In the genomic region with DNA sequence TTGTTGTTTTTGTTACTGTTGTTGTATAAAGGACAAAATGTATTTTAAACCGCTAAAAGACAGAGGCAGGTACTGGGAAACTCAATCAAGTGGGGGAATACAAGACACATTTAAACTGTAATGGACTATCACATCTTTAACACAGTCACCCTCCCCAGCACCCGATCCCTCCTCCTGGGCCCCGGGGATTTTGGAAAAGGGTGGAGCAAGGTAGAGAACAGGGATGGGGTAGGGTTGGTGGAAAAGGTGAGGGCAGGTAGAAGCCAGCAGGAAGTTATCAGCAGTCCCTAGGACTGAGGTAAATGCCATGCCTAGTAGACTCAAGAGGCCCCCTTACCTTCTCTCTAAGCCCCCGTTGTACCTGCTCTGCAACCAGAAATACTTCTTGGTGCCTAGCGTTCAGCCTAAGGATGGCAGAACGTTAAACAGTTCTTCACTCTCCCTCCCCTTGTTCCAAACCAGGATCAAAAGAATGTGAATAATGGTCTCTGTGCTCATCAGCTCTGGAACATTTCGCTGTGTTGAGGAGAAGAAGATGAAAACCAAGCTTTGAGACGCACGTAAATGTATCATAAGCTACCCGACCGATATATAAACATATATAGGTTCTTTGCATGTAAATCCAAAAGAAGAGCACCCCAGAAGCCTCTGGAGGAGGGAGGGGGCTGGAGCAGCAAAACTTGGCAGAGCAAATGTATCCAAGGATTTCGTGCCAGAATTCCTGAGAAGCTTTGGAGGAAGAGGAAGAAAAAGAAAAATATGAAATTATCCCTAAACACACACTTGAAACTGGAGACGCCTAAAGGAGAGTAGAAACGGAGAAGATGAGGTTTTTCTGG, we compare ENCODE assay signal across 8 mouse cellular contexts. TPM values are rescaled to one million over a fixed set of nuclear protein-coding genes. Genes with fewer than 3 reads are reported as not detected.
A peak's percentile ranks its signal among the peaks of the same experiment; 100 is the strongest.
DNase-seq lines count a peak whose midpoint lies in the region; ATAC-seq lines count a peak whose summit lies in the region.

Gene Nlgn1, minus strand, starts transcription at position 61 of the 839 bp plus-strand sequence.

- no peak within 1 kb of the TSS for H3K27ac ChIP-seq in heart, embryonic 12.5 days (ENCODE audit: poor library complexity, severe bottlenecking)
- H3K27ac ChIP-seq in hindbrain, embryonic 16.5 days (ENCODE audit: low read depth, low read length), result peak within 1 kb of the TSS; percentile 88

- peak within 1 kb of the TSS; percentile 53; the same call in 1 of the 2 replicates for H3K9ac ChIP-seq in heart, embryonic 12.5 days
- H3K9ac ChIP-seq in hindbrain, embryonic 16.5 days (ENCODE audit: low read depth, low read length), result peak within 1 kb of the TSS; percentile 85

- WGBS in heart, embryonic 12.5 days, result 7% methylated on average over 14 of the region's 14 CpGs
- 3% methylated on average over 14 of the region's 14 CpGs for WGBS in hindbrain, embryonic 16.5 days

- no peak for ATAC-seq in heart, embryonic 12.5 days (ENCODE audit: insufficient number of reproducible peaks, low FRiP score)
- ATAC-seq in hindbrain, embryonic 16.5 days, result no peak
- no peak for ATAC-seq in megakaryocyte-erythroid progenitor cell, adult 5-6 weeks (replicated peaks; ENCODE audit: low FRiP score, low TSS enrichment, poor library complexity, severe bottlenecking)

- peaks cover 39% of the 10 kb centered on the region for H3K27me3 ChIP-seq in heart, embryonic 12.5 days (replicated peaks)
- H3K27me3 ChIP-seq in hindbrain, embryonic 16.5 days (replicated peaks; ENCODE audit: control insufficient read depth, insufficient read depth, low read length), result no peaks in the 10 kb centered on the region

- no peak for DNase-seq in heart, postnatal 25 days (ENCODE audit: low spot score)
- DNase-seq in ZHBTc4 (ENCODE audit: low read depth, low spot score), result peak; percentile 5
- DNase-seq in mesoderm, embryonic 11.5 days (ENCODE audit: low read depth, low spot score), result peak; percentile 7
- DNase-seq in natural killer cell, adult 2 months (ENCODE audit: low spot score in 2 of 2), result no peak
- no peak for DNase-seq in adrenal gland, postnatal 4 days (ENCODE audit: low spot score in 2 of 2)

- H3K36me3 ChIP-seq in heart, embryonic 12.5 days, result no peaks in the 10 kb centered on the region
- no peaks in the 10 kb centered on the region for H3K36me3 ChIP-seq in hindbrain, embryonic 16.5 days (ENCODE audit: control insufficient read depth, insufficient read depth, low read length)

- H3K4me3 ChIP-seq in heart, embryonic 12.5 days, result peak within 1 kb of the TSS; percentile 59
- H3K4me3 ChIP-seq in hindbrain, embryonic 16.5 days (ENCODE audit: low read length), result peak within 1 kb of the TSS; percentile 83

- peaks cover 12% of the 10 kb centered on the region for H3K4me1 ChIP-seq in heart, embryonic 12.5 days (replicated peaks)
- no peaks in the 10 kb centered on the region; the same call in 1 of the 2 replicates for H3K4me1 ChIP-seq in hindbrain, embryonic 16.5 days (ENCODE audit: control insufficient read depth, insufficient read depth, low read depth, low read length)

- intact Hi-C loops in heart, postnatal 25 days (cut with DNase I), result no loop called here

- no peaks in the 10 kb centered on the region for H3K9me3 ChIP-seq in heart, embryonic 12.5 days (replicated peaks)
- H3K9me3 ChIP-seq in hindbrain, embryonic 16.5 days (ENCODE audit: control insufficient read depth, low read length), result no peaks in the 10 kb centered on the region

- H3K4me2 ChIP-seq in heart, embryonic 12.5 days, result peak within 1 kb of the TSS; percentile 98
- peak within 1 kb of the TSS; percentile 91 for H3K4me2 ChIP-seq in hindbrain, embryonic 16.5 days (ENCODE audit: low read length)

RNA-seq across cellular contexts. Expression of gene Nlgn1, which starts in this region (rescaled TPM):
- 0.14 and 0.24 TPM in 2 replicates for polyA plus RNA-seq in heart, embryonic 12.5 days (2016; fragmentation: Nextera tagmentation; extraction: Ambion mirVana)
- total RNA-seq in heart, postnatal 25 days (2021), result not detected
- polyA plus RNA-seq in hindbrain, embryonic 16.5 days (2015; fragmentation: Nextera tagmentation; extraction: Ambion mirVana), result 28.5 and 29.4 TPM in 2 replicates
- not detected in 2 replicates for total RNA-seq in megakaryocyte-erythroid progenitor cell, adult 5-6 weeks (2014; fragmentation: Nextera tagmentation)
- not detected in 2 replicates for total RNA-seq in megakaryocyte-erythroid progenitor cell, adult 5-6 weeks (2017)
- total RNA-seq in adrenal gland, postnatal 4 days (2021), result 1 to 10 TPM; 3.9 to 4.0 TPM

Comparison
In these comparisons a context has a peak if more than half of its experiments do, and no peak if none do; other contexts are left out.
1. RNA of gene Nlgn1 (total RNA-seq): 3.9 to 4.0 TPM in adrenal gland, postnatal 4 days; not detected in heart, postnatal 25 days and not detected in megakaryocyte-erythroid progenitor cell, adult 5-6 weeks; every median in the first group is over 4 times any median in the second.
2. RNA of gene Nlgn1 (polyA plus RNA-seq): 28.5 to 29.4 TPM in hindbrain, embryonic 16.5 days; 0.14 to 0.24 TPM in heart, embryonic 12.5 days; every median in the first group is over 10 times any median in the second.
3. DNase-seq: peak in ZHBTc4 (single experiment) and mesoderm, embryonic 11.5 days (single experiment); none in heart, postnatal 25 days (single experiment), natural killer cell, adult 2 months (0 of 2) and adrenal gland, postnatal 4 days (0 of 2).